Mouse (Mus musculus) testis, postnatal 10 days (tissue): ENCODE results near the gene Krt24.

Source experiments
- DNase-seq: peaks from one replicate; pipeline ENCODE4 v3.0.0; 2021; ENCODE audit warnings: low spot score

The Krt24 gene

GRCm38 (mm10) chr11:99284833-99285312 lies at the start of gene Krt24:
Krt24 (minus strand) TSS chr11:99285262.
- no peak for DNase-seq

GRCm38 (mm10) chr11:99333426-99333825 lies 48.4 kb upstream of the Krt24 start:
- DNase-seq: no peak

GRCm38 (mm10) chr11:99329655-99330054 lies 44.6 kb upstream of the Krt24 start:
- no peak for DNase-seq

- DNase-seq: no peak
Measured at GRCm38 (mm10) chr11:99322851-99323250, 37.8 kb upstream of the Krt24 start, which contains the start of gene Krt25. Krt25 (minus strand) TSS chr11:99322951.

GRCm38 (mm10) chr11:99321094-99321493 lies 36.0 kb upstream of the Krt24 start:
- no peak for DNase-seq

GRCm38 (mm10) chr11:99319127-99319526 lies 34.1 kb upstream of the Krt24 start:
- no peak for DNase-seq

- DNase-seq: no peak
Measured at GRCm38 (mm10) chr11:99316543-99316942, 31.5 kb upstream of the Krt24 start.

GRCm38 (mm10) chr11:99314594-99314993 lies 29.5 kb upstream of the Krt24 start:
- DNase-seq: no peak

GRCm38 (mm10) chr11:99310882-99311281 lies 25.8 kb upstream of the Krt24 start:
- no peak for DNase-seq

GRCm38 (mm10) chr11:99307579-99307978 lies 22.5 kb upstream of the Krt24 start:
- DNase-seq: peak; percentile 70

GRCm38 (mm10) chr11:99295039-99295438 lies 10.0 kb upstream of the Krt24 start:
- DNase-seq: no peak

- DNase-seq: peak; percentile 65
Measured at GRCm38 (mm10) chr11:99292846-99293245, 7.8 kb upstream of the Krt24 start.

- no peak for DNase-seq
Measured at GRCm38 (mm10) chr11:99284011-99284410, 1.1 kb downstream of the Krt24 start.

- DNase-seq: no peak
Measured at GRCm38 (mm10) chr11:99283334-99283733, 1.7 kb downstream of the Krt24 start.

- DNase-seq: no peak
Measured at GRCm38 (mm10) chr11:99281116-99281515, 3.9 kb downstream of the Krt24 start.

- no peak for DNase-seq
Measured at GRCm38 (mm10) chr11:99279986-99280385, 5.1 kb downstream of the Krt24 start.

- DNase-seq: no peak
Measured at GRCm38 (mm10) chr11:99276786-99277185, 8.3 kb downstream of the Krt24 start.

GRCm38 (mm10) chr11:99275624-99276023 lies 9.4 kb downstream of the Krt24 start:
- DNase-seq: no peak

GRCm38 (mm10) chr11:99272721-99273120 lies 12.3 kb downstream of the Krt24 start:
- DNase-seq: no peak

- DNase-seq: no peak
Measured at GRCm38 (mm10) chr11:99269192-99269591, 15.9 kb downstream of the Krt24 start.

GRCm38 (mm10) chr11:99265796-99266195 lies 19.3 kb downstream of the Krt24 start:
- no peak for DNase-seq

- no peak for DNase-seq
Measured at GRCm38 (mm10) chr11:99265220-99265619, 19.8 kb downstream of the Krt24 start.

GRCm38 (mm10) chr11:99256213-99256612 lies 28.8 kb downstream of the Krt24 start:
- no peak for DNase-seq

- DNase-seq: no peak
Measured at GRCm38 (mm10) chr11:99255316-99255715, 29.7 kb downstream of the Krt24 start.

GRCm38 (mm10) chr11:99253893-99254292 lies 31.2 kb downstream of the Krt24 start:
- no peak for DNase-seq
